Mouse (Mus musculus) embryonic fibroblast, embryonic 13.5 days (primary cell): Measurements from ENCODE around the gene Casp9. TPM values are rescaled to one million over a fixed set of nuclear protein-coding genes. Genes with fewer than 3 reads are reported as not detected.
"Not testable (repeated sequence)": the region's sequence is repeated elsewhere in the genome, so short reads cannot be mapped to it uniquely, and the experiment has no call there.

Source experiments
- H3K27ac ChIP-seq: 2 replicates; pipeline ENCODE4 v1.5.1; 2012; ENCODE audit warnings: low read length, control low read depth, inconsistent platforms; ENCODE audit not compliant: insufficient read depth
- H3K4me1 ChIP-seq: 2 replicates; pipeline ENCODE4 v1.6.1; 2011; ENCODE audit warnings: low read length; ENCODE audit not compliant: control insufficient read depth, insufficient read depth
- H3K4me3 ChIP-seq: 2 replicates; pipeline ENCODE4 v1.5.1; 2011; ENCODE audit warnings: mild to moderate bottlenecking, control low read depth, low read length; ENCODE audit not compliant: insufficient read depth
- CTCF ChIP-seq: IDR thresholded peaks from 2 replicates; pipeline ENCODE4 v1.5.1; 2011; ENCODE audit warnings: mild to moderate bottlenecking, control low read depth, low read length, moderate library complexity, borderline replicate concordance; ENCODE audit not compliant: insufficient read depth
- POLR2A ChIP-seq: IDR thresholded peaks from 2 replicates; pipeline ENCODE4 v1.6.1; 2011; ENCODE audit warnings: low read depth, mild to moderate bottlenecking, control low read depth, low read length, moderate library complexity
- polyA plus RNA-seq: library from polyadenylated mRNA; stranded (reverse); fragments of >200 nt; gene quantifications from 2 replicates; pipeline ENCODE4 v1.2.4, GENCODE M21; 2011; ENCODE audit warnings: low read depth; ENCODE audit not compliant: missing spikeins, insufficient read length

Gene Casp9
- polyA plus RNA-seq, 1 experiment, result 13.2 TPM

GRCm38 (mm10) chr4:141771823-141772222 lies 21.6 kb upstream of the Casp9 start:
- Histone ChIP-seq H3K27ac (no peak overlapping the region), H3K4me1 (peaks cover 6% of the 10 kb centered on the region; the same call in 1 of the 2 replicates), H3K4me3 (no peak overlapping the region)
- TF ChIP-seq POLR2A, result no peak
- no peak for TF ChIP-seq CTCF

GRCm38 (mm10) chr4:141773019-141773418 lies 20.4 kb upstream of the Casp9 start:
- H3K4me3 ChIP-seq, H3K27ac ChIP-seq, H3K4me1 ChIP-seq: not testable (repeated sequence)

GRCm38 (mm10) chr4:141779828-141780227 lies 13.6 kb upstream of the Casp9 start:
- no peak overlapping the region for H3K27ac ChIP-seq
- TF ChIP-seq CTCF, result no peak
- no peak for TF ChIP-seq POLR2A

GRCm38 (mm10) chr4:141781201-141781985 lies 12.0 kb upstream of the Casp9 start:
- H3K4me1 ChIP-seq, result no peaks in the 10 kb centered on the region
- no peak for TF ChIP-seq POLR2A
- no peak for TF ChIP-seq CTCF
- no peak overlapping the region for H3K4me3 ChIP-seq
- H3K27ac ChIP-seq, result no peak overlapping the region

More at GRCm38 (mm10) chr4:141779828-141780227, 13.6 kb upstream of the Casp9 start:
- Histone ChIP-seq H3K4me1 (no peaks in the 10 kb centered on the region), H3K4me3 (no peak overlapping the region)

- Histone ChIP-seq H3K4me1 (no peaks in the 10 kb centered on the region), H3K4me3 (no peak overlapping the region), H3K27ac (no peak overlapping the region)
- TF ChIP-seq POLR2A, result no peak
- TF ChIP-seq CTCF, result no peak
These were observed 8.6 kb upstream of the Casp9 start for GRCm38 (mm10) chr4:141784835-141785234.

DNA sequence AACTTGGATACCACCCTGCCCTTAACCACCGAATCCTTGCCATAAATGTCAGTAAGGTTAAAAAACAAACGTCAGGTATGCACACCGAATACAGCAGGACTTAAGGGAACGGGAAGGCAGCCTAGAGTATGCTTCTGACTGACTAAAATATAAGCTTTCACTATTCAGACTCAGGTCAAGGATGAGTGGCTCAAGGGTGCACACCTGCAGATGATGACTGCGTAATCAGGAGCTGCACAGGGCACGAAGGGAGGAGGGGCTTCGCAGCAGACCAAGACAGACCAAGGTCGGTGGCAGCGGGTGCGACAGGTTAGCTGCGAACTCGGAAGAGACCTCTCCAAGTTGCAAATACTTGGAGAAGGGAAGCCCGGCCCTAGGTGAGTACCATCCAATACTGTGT lies 7.3 kb upstream of the Casp9 start:
- TF ChIP-seq POLR2A (no peak), CTCF (no peak)
- Histone ChIP-seq H3K27ac (peak overlapping the region; percentile 81; the same call in 1 of the 2 replicates), H3K4me1 (no peaks in the 10 kb centered on the region), H3K4me3 (no peak overlapping the region)

- H3K4me1 ChIP-seq, result no peaks in the 10 kb centered on the region
- peak overlapping the region; percentile 81 for H3K27ac ChIP-seq
- no peak overlapping the region for H3K4me3 ChIP-seq
- no peak for TF ChIP-seq CTCF
- no peak for TF ChIP-seq POLR2A
These were observed 6.4 kb upstream of the Casp9 start for GRCm38 (mm10) chr4:141787046-141787445.

- no peaks in the 10 kb centered on the region for H3K4me1 ChIP-seq
- H3K27ac ChIP-seq, result peak overlapping the region; percentile 54
- no peak for TF ChIP-seq POLR2A
- TF ChIP-seq CTCF, result no peak
- H3K4me3 ChIP-seq, result no peak overlapping the region
These were observed 6.0 kb upstream of the Casp9 start for GRCm38 (mm10) chr4:141787462-141787861.

GRCm38 (mm10) chr4:141789564-141790218 lies 3.7 kb upstream of the Casp9 start:
- no peaks in the 10 kb centered on the region for H3K4me1 ChIP-seq
- H3K27ac ChIP-seq, result no peak overlapping the region
- TF ChIP-seq POLR2A, result peak; percentile 32; the same call in 1 of the 2 replicates
- TF ChIP-seq CTCF, result no peak
- H3K4me3 ChIP-seq, result peak overlapping the region; percentile 88

- peak within 1 kb of the TSS; percentile 88 for H3K4me3 ChIP-seq
- no peak within 1 kb of the TSS for H3K27ac ChIP-seq
- TF ChIP-seq POLR2A, result peak; percentile 85
- no peak for TF ChIP-seq CTCF
- H3K4me1 ChIP-seq, result no peaks in the 10 kb centered on the region
These were observed 2.9 kb upstream of the Casp9 start, which contains the start of gene Dnajc16 for GRCm38 (mm10) chr4:141790524-141790990. Gene Dnajc16, minus strand, starts transcription at chr4:141790931.
